Mouse (Mus musculus): ENCODE measurements at regions not wholly inside any gene's neighbourhood (a gene's known extent, or its start where the extent isn't known, plus 50 kb on each side); places are given as distances from the start of the nearest gene placed in this dataset.

DNA sequence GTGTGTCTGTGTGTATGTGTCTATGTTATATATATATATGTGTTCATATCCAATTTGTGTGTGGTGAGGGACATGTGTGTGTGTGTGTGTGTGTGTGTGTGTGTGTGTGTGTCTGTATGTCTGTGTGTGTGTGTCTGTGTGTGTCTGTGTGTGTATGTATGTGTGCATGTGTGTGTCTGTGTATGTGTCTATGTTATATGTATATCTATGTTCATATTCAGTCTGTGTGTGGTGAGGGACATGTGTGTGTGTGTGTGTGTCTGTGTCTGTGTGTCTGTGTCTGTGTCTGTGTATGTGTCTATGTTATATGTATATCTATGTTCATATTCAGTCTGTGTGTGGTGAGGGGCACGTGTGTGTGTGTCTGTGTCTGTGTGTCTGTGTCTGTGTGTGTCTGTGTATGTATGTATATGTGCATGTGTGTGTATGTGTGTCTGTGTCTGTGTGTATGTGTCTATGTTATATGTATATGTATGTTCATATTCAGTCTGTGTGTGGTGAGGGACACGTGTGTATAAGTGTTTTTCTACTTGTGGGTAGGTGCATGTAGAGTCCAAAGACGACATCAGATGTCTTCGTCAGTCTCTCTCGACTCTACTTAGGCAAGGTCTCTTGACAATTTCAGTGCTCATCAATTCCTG lies 370.5 kb upstream of the Slc7a11 start:
- H3K27me3 ChIP-seq (ENCODE audit: insufficient read depth, low read length) = no peaks in the 10 kb centered on the region
- 81% methylated on average over 5 of the region's 5 CpGs for WGBS
- DNase-seq (no peak), ATAC-seq (ENCODE audit: insufficient read depth) (no peak)
- H3K36me3 ChIP-seq (ENCODE audit: insufficient read depth) = no peaks in the 10 kb centered on the region
- no peak for TF ChIP-seq CTCF (IDR thresholded peaks at IDR 0.05; ENCODE audit: low read depth)
- H3K4me2 ChIP-seq = no peak overlapping the region
- H3K9me3 ChIP-seq (ENCODE audit: low read depth, low read length) = no peaks in the 10 kb centered on the region
- no peak overlapping the region for H3K27ac ChIP-seq (ENCODE audit: low read depth)
- H3K9ac ChIP-seq = no peak overlapping the region
- 0 out of 2 replicates have a peak, but pooled peaks cover 3% of the 10 kb centered on the region for H3K4me1 ChIP-seq (ENCODE audit: insufficient read depth)
- no peak overlapping the region for H3K4me3 ChIP-seq (ENCODE audit: low read depth, low read length)

GRCm38 (mm10) chr3:50815716-50816115 lies 372.3 kb upstream of the Slc7a11 start:
- Histone ChIP-seq H3K27me3 (ENCODE audit: insufficient read depth, low read length) (no peaks in the 10 kb centered on the region), H3K4me3 (ENCODE audit: low read depth, low read length) (no peak overlapping the region), H3K36me3 (ENCODE audit: insufficient read depth) (no peaks in the 10 kb centered on the region), H3K4me1 (ENCODE audit: insufficient read depth) (0 out of 2 replicates have a peak, but pooled peaks cover 3% of the 10 kb centered on the region), H3K9me3 (ENCODE audit: low read depth, low read length) (no peaks in the 10 kb centered on the region), H3K9ac (no peak overlapping the region), H3K4me2 (no peak overlapping the region), H3K27ac (ENCODE audit: low read depth) (no peak overlapping the region)
- no peak for TF ChIP-seq CTCF (IDR thresholded peaks at IDR 0.05; ENCODE audit: low read depth)
- DNase-seq (no peak), ATAC-seq (ENCODE audit: insufficient read depth) (no peak)
- 63% methylated on average over 10 of the region's 10 CpGs for WGBS

- peak; percentile 65 for DNase-seq
- Histone ChIP-seq H3K27ac (ENCODE audit: low read depth) (no peak overlapping the region), H3K4me3 (ENCODE audit: low read depth, low read length) (no peak overlapping the region), H3K4me1 (ENCODE audit: insufficient read depth) (0 out of 2 replicates have a peak, but pooled peaks cover 3% of the 10 kb centered on the region), H3K36me3 (ENCODE audit: insufficient read depth) (no peaks in the 10 kb centered on the region), H3K27me3 (ENCODE audit: insufficient read depth, low read length) (no peaks in the 10 kb centered on the region), H3K4me2 (0 out of 2 replicates have a peak overlapping the region, but pooled peaks have one; percentile 7), H3K9ac (no peak overlapping the region), H3K9me3 (ENCODE audit: low read depth, low read length) (no peaks in the 10 kb centered on the region)
- WGBS = 52% methylated on average over 8 of the region's 8 CpGs
- ATAC-seq (ENCODE audit: insufficient read depth) = peak; percentile 49; the same call in 1 of the 2 replicates
- TF ChIP-seq CTCF (IDR thresholded peaks at IDR 0.05; ENCODE audit: low read depth) = no peak
These were observed 373.1 kb upstream of the Slc7a11 start for GRCm38 (mm10) chr3:50816479-50816878.

DNA sequence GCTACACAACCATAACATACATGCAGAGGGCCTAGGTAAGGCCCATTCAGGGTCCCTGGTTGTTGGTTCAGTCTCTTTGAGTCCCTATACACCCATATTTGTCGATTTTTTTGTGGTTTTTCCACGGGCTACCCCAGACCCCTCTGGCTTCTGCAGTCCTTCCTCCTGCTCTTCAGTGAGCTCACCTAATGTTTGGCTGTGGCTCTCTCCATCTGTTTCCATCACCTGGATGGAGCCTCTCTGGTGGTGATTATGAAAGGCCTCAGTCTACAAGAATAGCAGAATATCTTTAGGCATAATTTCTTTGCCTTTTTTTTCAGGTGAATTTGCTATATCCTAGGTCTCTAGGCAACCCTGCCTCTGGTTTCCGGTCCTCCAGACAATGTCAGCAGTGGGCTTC lies 373.9 kb upstream of the Slc7a11 start:
- WGBS = 83% methylated on average over 3 of the region's 3 CpGs
- Histone ChIP-seq H3K9ac (no peak overlapping the region), H3K27me3 (ENCODE audit: insufficient read depth, low read length) (no peaks in the 10 kb centered on the region), H3K27ac (ENCODE audit: low read depth) (no peak overlapping the region), H3K36me3 (ENCODE audit: insufficient read depth) (no peaks in the 10 kb centered on the region), H3K4me1 (ENCODE audit: insufficient read depth) (0 out of 2 replicates have a peak, but pooled peaks cover 3% of the 10 kb centered on the region), H3K9me3 (ENCODE audit: low read depth, low read length) (no peaks in the 10 kb centered on the region), H3K4me2 (no peak overlapping the region), H3K4me3 (ENCODE audit: low read depth, low read length) (no peak overlapping the region)
- no peak for TF ChIP-seq CTCF (IDR thresholded peaks at IDR 0.05; ENCODE audit: low read depth)
- DNase-seq = no peak
- no peak for ATAC-seq (ENCODE audit: insufficient read depth)

DNA sequence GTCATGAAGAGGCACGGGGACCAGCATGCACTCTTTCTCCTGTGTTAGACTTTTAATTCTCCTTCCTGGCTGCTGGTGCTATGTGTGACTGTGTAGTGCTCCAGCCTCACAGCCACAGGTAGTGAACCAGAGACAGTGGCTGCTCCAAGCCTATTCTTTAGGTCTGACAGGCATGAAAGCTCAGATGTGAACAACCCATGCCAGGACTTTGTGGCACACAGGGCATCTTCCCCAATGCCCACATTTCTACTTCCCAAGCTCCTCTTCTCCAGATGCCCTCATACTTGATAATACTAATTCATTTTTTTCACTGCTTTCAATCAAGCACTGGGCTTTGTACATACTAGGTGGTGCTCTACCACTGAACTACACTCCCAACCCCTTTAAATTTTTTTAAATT lies 377.4 kb upstream of the Slc7a11 start:
- Histone ChIP-seq H3K4me3 (ENCODE audit: low read depth, low read length) (no peak overlapping the region), H3K9ac (no peak overlapping the region), H3K4me1 (ENCODE audit: insufficient read depth) (0 out of 2 replicates have a peak, but pooled peaks cover 3% of the 10 kb centered on the region), H3K4me2 (no peak overlapping the region), H3K27me3 (ENCODE audit: insufficient read depth, low read length) (no peaks in the 10 kb centered on the region), H3K27ac (ENCODE audit: low read depth) (no peak overlapping the region), H3K9me3 (ENCODE audit: low read depth, low read length) (no peaks in the 10 kb centered on the region), H3K36me3 (ENCODE audit: insufficient read depth) (no peaks in the 10 kb centered on the region)
- ATAC-seq (ENCODE audit: insufficient read depth) (no peak), DNase-seq (no peak)
- TF ChIP-seq CTCF (IDR thresholded peaks at IDR 0.05; ENCODE audit: low read depth) = no peak
- WGBS = 78% methylated on average over 1 of the region's 1 CpGs

DNA sequence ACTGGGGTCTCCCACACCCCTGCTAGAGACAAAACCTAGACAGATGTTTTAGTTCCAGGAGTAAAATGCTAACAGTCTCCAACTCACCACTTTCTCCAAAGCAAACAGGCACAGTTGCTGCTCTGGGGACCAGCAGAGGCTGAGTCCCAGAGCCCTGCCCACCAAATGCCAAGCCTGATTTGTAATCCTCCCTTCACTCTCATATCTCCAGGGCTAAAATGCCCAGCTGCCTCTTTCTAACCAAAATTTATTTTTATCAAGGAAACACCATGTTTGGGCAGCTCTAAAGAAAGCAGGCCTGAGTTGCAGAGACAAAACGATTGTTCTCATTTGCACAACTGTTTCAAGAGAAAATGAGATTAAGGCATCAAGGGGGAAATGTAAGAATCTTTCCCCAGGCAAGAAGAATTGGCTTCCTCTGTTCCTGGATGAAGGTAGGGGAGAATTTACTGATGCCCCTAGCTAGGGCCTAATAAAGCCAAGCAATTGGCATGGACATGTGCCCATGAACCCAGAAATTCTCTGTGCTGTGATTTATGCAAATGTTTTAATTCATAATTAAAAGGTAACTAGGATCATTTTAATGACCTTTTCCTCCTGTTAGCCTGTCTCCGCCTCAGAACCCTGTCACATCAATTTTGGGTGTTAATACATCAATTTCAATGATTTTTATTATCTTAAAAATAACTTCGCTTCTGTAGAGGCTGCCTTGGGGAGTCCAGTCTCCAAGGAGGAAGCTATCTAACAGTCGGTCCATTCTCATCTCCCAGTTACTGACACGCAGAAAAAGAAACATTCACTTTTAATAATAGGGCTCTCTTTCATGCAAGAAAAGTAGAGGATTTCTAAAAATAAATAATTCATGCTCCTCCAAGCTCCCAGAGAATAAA lies 382.4 kb upstream of the Slc7a11 start:
- Histone ChIP-seq H3K4me1 (ENCODE audit: insufficient read depth) (no peaks in the 10 kb centered on the region), H3K27me3 (ENCODE audit: insufficient read depth, low read length) (no peaks in the 10 kb centered on the region), H3K27ac (ENCODE audit: low read depth) (no peak overlapping the region), H3K4me3 (ENCODE audit: low read depth, low read length) (no peak overlapping the region), H3K9ac (no peak overlapping the region), H3K36me3 (ENCODE audit: insufficient read depth) (no peaks in the 10 kb centered on the region), H3K4me2 (no peak overlapping the region), H3K9me3 (ENCODE audit: low read depth, low read length) (no peaks in the 10 kb centered on the region)
- no peak for DNase-seq
- ATAC-seq (ENCODE audit: insufficient read depth) = no peak
- 67% methylated on average over 5 of the region's 5 CpGs for WGBS
- TF ChIP-seq CTCF (IDR thresholded peaks at IDR 0.05; ENCODE audit: low read depth) = no peak

DNA sequence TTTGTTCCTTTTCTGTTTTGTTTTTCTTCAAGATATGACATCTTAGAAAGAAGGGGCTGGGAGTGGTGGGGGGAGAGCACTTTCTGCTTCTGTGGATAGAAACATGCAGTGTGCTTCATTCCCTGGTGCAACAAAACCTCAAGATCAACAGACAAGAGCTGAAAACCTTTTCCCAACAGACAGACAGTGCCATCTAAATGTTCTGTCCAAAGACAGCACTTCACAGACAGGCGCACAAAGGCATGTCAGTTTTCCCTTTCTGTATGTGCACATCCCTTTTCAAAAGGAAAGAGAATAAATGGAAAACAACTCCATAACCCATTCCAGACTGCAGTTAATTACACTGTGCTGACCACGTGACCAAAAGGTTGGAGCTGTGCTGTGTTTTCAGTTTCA lies 383.0 kb upstream of the Slc7a11 start:
- no peak overlapping the region for H3K4me2 ChIP-seq

More for the DNA sequence above, 383.0 kb upstream of the Slc7a11 start:
- Histone ChIP-seq H3K9ac (no peak overlapping the region), H3K36me3 (ENCODE audit: insufficient read depth) (no peaks in the 10 kb centered on the region), H3K27me3 (ENCODE audit: insufficient read depth, low read length) (no peaks in the 10 kb centered on the region), H3K9me3 (ENCODE audit: low read depth, low read length) (no peaks in the 10 kb centered on the region), H3K27ac (ENCODE audit: low read depth) (no peak overlapping the region), H3K4me3 (ENCODE audit: low read depth, low read length) (no peak overlapping the region), H3K4me1 (ENCODE audit: insufficient read depth) (no peaks in the 10 kb centered on the region)
- 77% methylated on average over 2 of the region's 2 CpGs for WGBS
- no peak for DNase-seq
- ATAC-seq (ENCODE audit: insufficient read depth) = no peak
- TF ChIP-seq CTCF (IDR thresholded peaks at IDR 0.05; ENCODE audit: low read depth) = no peak
